Mouse (Mus musculus) embryonic fibroblast, embryonic 13.5 days (primary cell): Measurements from ENCODE around the gene Gpr176. TPM values are rescaled to one million over a fixed set of nuclear protein-coding genes. Genes with fewer than 3 reads are reported as not detected.

Source experiments
- H3K27ac ChIP-seq: 2 replicates; pipeline ENCODE4 v1.5.1; 2012; ENCODE audit warnings: low read length, control low read depth, inconsistent platforms; ENCODE audit not compliant: insufficient read depth
- H3K4me1 ChIP-seq: 2 replicates; pipeline ENCODE4 v1.6.1; 2011; ENCODE audit warnings: low read length; ENCODE audit not compliant: control insufficient read depth, insufficient read depth
- H3K4me3 ChIP-seq: 2 replicates; pipeline ENCODE4 v1.5.1; 2011; ENCODE audit warnings: mild to moderate bottlenecking, control low read depth, low read length; ENCODE audit not compliant: insufficient read depth
- CTCF ChIP-seq: IDR thresholded peaks from 2 replicates; pipeline ENCODE4 v1.5.1; 2011; ENCODE audit warnings: mild to moderate bottlenecking, control low read depth, low read length, moderate library complexity, borderline replicate concordance; ENCODE audit not compliant: insufficient read depth
- POLR2A ChIP-seq: IDR thresholded peaks from 2 replicates; pipeline ENCODE4 v1.6.1; 2011; ENCODE audit warnings: low read depth, mild to moderate bottlenecking, control low read depth, low read length, moderate library complexity
- polyA plus RNA-seq: library from polyadenylated mRNA; stranded (reverse); fragments of >200 nt; gene quantifications from 2 replicates; pipeline ENCODE4 v1.2.4, GENCODE M21; 2011; ENCODE audit warnings: low read depth; ENCODE audit not compliant: missing spikeins, insufficient read length

The Gpr176 gene
- polyA plus RNA-seq, result 60.0 and 79.4 TPM in 2 replicates

GRCm38 (mm10) chr2:118372901-118373571, at the start of gene Gpr176:
TSS of gene Gpr176 (minus strand) at chr2:118373419.
- Histone ChIP-seq H3K4me3 (peak within 1 kb of the TSS; percentile 95), H3K4me1 (peaks cover 3% of the 10 kb centered on the region; the same call in 1 of the 2 replicates), H3K27ac (peak within 1 kb of the TSS; percentile 85)
- TF ChIP-seq CTCF, result no peak
- TF ChIP-seq POLR2A, result peak; percentile 81

GRCm38 (mm10) chr2:118422385-118422784, 49.2 kb upstream of the Gpr176 start:
- TF ChIP-seq POLR2A (no peak), CTCF (no peak)
- Histone ChIP-seq H3K27ac (no peak overlapping the region), H3K4me1 (no peaks in the 10 kb centered on the region), H3K4me3 (no peak overlapping the region)

GRCm38 (mm10) chr2:118421951-118422350, 48.7 kb upstream of the Gpr176 start:
- TF ChIP-seq POLR2A, result no peak
- H3K27ac ChIP-seq, result no peak overlapping the region
- H3K4me3 ChIP-seq, result no peak overlapping the region
- no peaks in the 10 kb centered on the region for H3K4me1 ChIP-seq

GRCm38 (mm10) chr2:118418076-118418475, 44.9 kb upstream of the Gpr176 start:
- TF ChIP-seq CTCF (no peak), POLR2A (no peak)
- H3K27ac ChIP-seq, result no peak overlapping the region
- no peak overlapping the region for H3K4me3 ChIP-seq
- H3K4me1 ChIP-seq, result no peaks in the 10 kb centered on the region

GRCm38 (mm10) chr2:118415601-118416355, 42.6 kb upstream of the Gpr176 start:
- no peak overlapping the region for H3K4me3 ChIP-seq
- no peak overlapping the region for H3K27ac ChIP-seq
- TF ChIP-seq POLR2A (no peak), CTCF (no peak)
- H3K4me1 ChIP-seq, result no peaks in the 10 kb centered on the region

GRCm38 (mm10) chr2:118412821-118413220, 39.6 kb upstream of the Gpr176 start:
- TF ChIP-seq CTCF (no peak), POLR2A (no peak)
- H3K4me3 ChIP-seq, result no peak overlapping the region
- H3K27ac ChIP-seq, result no peak overlapping the region
- H3K4me1 ChIP-seq, result peaks cover 9% of the 10 kb centered on the region

- TF ChIP-seq POLR2A, result no peak
- no peak for TF ChIP-seq CTCF
- peaks cover 11% of the 10 kb centered on the region for H3K4me1 ChIP-seq
- peak overlapping the region; percentile 3; the same call in 1 of the 2 replicates for H3K27ac ChIP-seq
- no peak overlapping the region for H3K4me3 ChIP-seq
Measured at GRCm38 (mm10) chr2:118408336-118408895, 35.2 kb upstream of the Gpr176 start.

GRCm38 (mm10) chr2:118406811-118407210, 33.6 kb upstream of the Gpr176 start:
- Histone ChIP-seq H3K4me1 (peaks cover 11% of the 10 kb centered on the region), H3K4me3 (no peak overlapping the region), H3K27ac (no peak overlapping the region)
- no peak for TF ChIP-seq POLR2A
- TF ChIP-seq CTCF, result no peak

- H3K27ac ChIP-seq, result no peak overlapping the region
- TF ChIP-seq POLR2A (no peak), CTCF (no peak)
- no peak overlapping the region for H3K4me3 ChIP-seq
- H3K4me1 ChIP-seq, result peaks cover 11% of the 10 kb centered on the region
Measured at GRCm38 (mm10) chr2:118405568-118405967, 32.3 kb upstream of the Gpr176 start.

GRCm38 (mm10) chr2:118404336-118404735, 31.1 kb upstream of the Gpr176 start:
- Histone ChIP-seq H3K27ac (no peak overlapping the region), H3K4me3 (no peak overlapping the region), H3K4me1 (peaks cover 8% of the 10 kb centered on the region; the same call in 1 of the 2 replicates)
- TF ChIP-seq POLR2A (no peak), CTCF (no peak)
